Mouse (Mus musculus): Measurements from ENCODE around the gene Mkrn2os.

- TF ChIP-seq GATA1 (IDR thresholded peaks at IDR 0.05; ENCODE audit: borderline replicate concordance, low read length), result no peak
- no peak for TF ChIP-seq CTCF (IDR thresholded peaks at IDR 0.05; ENCODE audit: low read depth, low read length)
Observed at GRCm38 (mm10) chr6:115542341-115542740, 50.0 kb downstream of the Mkrn2os start.

All from G1E (cell line).